Mouse (Mus musculus): ENCODE data around the gene Adat2. TPM values are rescaled to one million over a fixed set of nuclear protein-coding genes. Genes with fewer than 3 reads are reported as not detected.

The Adat2 gene
- total and polyA plus RNA-seq, 3 experiments: 10.4 to 20.6 (median 11.6) TPM

- TF ChIP-seq SMC3 (IDR thresholded peaks at IDR 0.05; ENCODE audit: low read depth, low read length) (peak; percentile 27), USF2 (conservative IDR thresholded peaks at IDR 0.05; ENCODE audit: low read depth, low read length) (no peak)
These were observed at the start of gene Adat2, which contains the start of gene Pex3 (continued) for GRCm38 (mm10) chr10:13552646-13553497.

GRCm38 (mm10) chr10:13521857-13522256 lies 30.8 kb upstream of the Adat2 start:
- no peak for DNase-seq (ENCODE audit: extremely low read depth)
- Histone ChIP-seq H3K4me2 (ENCODE audit: insufficient read depth, low read depth, poor library complexity, severe bottlenecking) (no peak overlapping the region), H3K4me3 (replicated peaks in 1 of 3; ENCODE audit: low read depth in 2 of 3, low read length in 2 of 3, poor library complexity in 1 of 3) (no peak overlapping the region)

GRCm38 (mm10) chr10:13528155-13528554 lies 24.5 kb upstream of the Adat2 start:
- no peak for DNase-seq (ENCODE audit: extremely low read depth)
- Histone ChIP-seq H3K4me2 (ENCODE audit: insufficient read depth, low read depth, poor library complexity, severe bottlenecking) (no peak overlapping the region), H3K9ac (ENCODE audit: insufficient read depth, low read depth) (no peak overlapping the region), H3K4me1 (ENCODE audit: control insufficient read depth in 1 of 2, insufficient read depth in 2 of 2) (no peaks in the 10 kb centered on the region), H3K79me2 (replicated peaks; ENCODE audit: control insufficient read depth, extremely low read depth, insufficient read depth, poor library complexity, severe bottlenecking) (no peaks in the 10 kb centered on the region), H3K9me3 (replicated peaks; ENCODE audit: low read length) (no peaks in the 10 kb centered on the region), H3K27ac (ENCODE audit: insufficient read depth, low read depth) (no peak overlapping the region), H3K4me3 (replicated peaks in 1 of 3; ENCODE audit: low read depth in 2 of 3, low read length in 2 of 3, poor library complexity in 1 of 3) (no peak overlapping the region), H3K27me3 (replicated peaks) (no peaks in the 10 kb centered on the region), H3K36me3 (replicated peaks in 1 of 2; ENCODE audit: control insufficient read depth in 1 of 2, insufficient read depth in 1 of 2, low read length in 1 of 2) (peaks cover 27 to 53% of the 10 kb centered on the region in 2 experiments)
- in situ Hi-C loops (cut with MboI; ENCODE audit: low pct_ligation_motif_present, low pct_unique_long_range_greater_than_20kb, low sequenced_read_pairs) (no loop called here), dilution Hi-C loops (cut with MboI; ENCODE audit: extremely low pct_ligation_motif_present, extremely low pct_unique_long_range_greater_than_20kb, low sequenced_read_pairs) (no loop called here)
- TF ChIP-seq ZNF384 (IDR thresholded peaks at IDR 0.05; ENCODE audit: low read depth, low read length) (no peak), TCF12 (IDR thresholded peaks at IDR 0.05; ENCODE audit: low read depth, low read length) (no peak), MYC (IDR thresholded peaks at IDR 0.05; ENCODE audit: low read depth, low read length) (no peak), MAFK (IDR thresholded peaks at IDR 0.05; ENCODE audit: insufficient replicate concordance, low read length) (no peak), NELFE (IDR thresholded peaks at IDR 0.05; ENCODE audit: low read depth, low read length) (no peak)

More at GRCm38 (mm10) chr10:13521857-13522256, 30.8 kb upstream of the Adat2 start:
- in situ Hi-C loops (cut with MboI; ENCODE audit: low pct_ligation_motif_present, low pct_unique_long_range_greater_than_20kb, low sequenced_read_pairs) (no loop called here), dilution Hi-C loops (cut with MboI; ENCODE audit: extremely low pct_ligation_motif_present, extremely low pct_unique_long_range_greater_than_20kb, low sequenced_read_pairs) (no loop called here)
- H3K36me3 ChIP-seq (replicated peaks in 1 of 2; ENCODE audit: control insufficient read depth in 1 of 2, insufficient read depth in 1 of 2, low read length in 1 of 2): peaks cover 4 to 16% of the 10 kb centered on the region in 2 experiments
- no peaks in the 10 kb centered on the region for H3K4me1 ChIP-seq (ENCODE audit: control insufficient read depth in 1 of 2, insufficient read depth in 2 of 2)
- H3K9ac ChIP-seq (ENCODE audit: insufficient read depth, low read depth): no peak overlapping the region
- H3K27me3 ChIP-seq (replicated peaks): no peaks in the 10 kb centered on the region
- no peaks in the 10 kb centered on the region for H3K79me2 ChIP-seq (replicated peaks; ENCODE audit: control insufficient read depth, extremely low read depth, insufficient read depth, poor library complexity, severe bottlenecking)
- no peaks in the 10 kb centered on the region for H3K9me3 ChIP-seq (replicated peaks; ENCODE audit: low read length)
- H3K27ac ChIP-seq (ENCODE audit: insufficient read depth, low read depth): no peak overlapping the region
- TF ChIP-seq UBTF (IDR thresholded peaks at IDR 0.05; ENCODE audit: low read depth, low read length) (no peak), USF1 (IDR thresholded peaks at IDR 0.05; ENCODE audit: low read depth, low read length) (no peak), HCFC1 (IDR thresholded peaks at IDR 0.05; ENCODE audit: low read depth, low read length) (no peak), MYC (IDR thresholded peaks at IDR 0.05; ENCODE audit: low read depth, low read length) (no peak), ZKSCAN1 (IDR thresholded peaks at IDR 0.05; ENCODE audit: borderline replicate concordance, low read depth, low read length) (no peak), MEF2A (IDR thresholded peaks at IDR 0.05; ENCODE audit: borderline replicate concordance, low read depth, low read length) (no peak), SIN3A (IDR thresholded peaks at IDR 0.05; ENCODE audit: low read length) (no peak), MAZ (IDR thresholded peaks at IDR 0.05; ENCODE audit: low read depth, low read length) (no peak), RCOR1 (conservative IDR thresholded peaks at IDR 0.05; ENCODE audit: low read depth, low read length) (no peak), MAFK (IDR thresholded peaks at IDR 0.05; ENCODE audit: insufficient replicate concordance, low read length) (no peak), POLR2A (IDR thresholded peaks at IDR 0.05; ENCODE audit: low read depth, low read length) (no peak), JUN (IDR thresholded peaks at IDR 0.05; ENCODE audit: insufficient read depth, low read depth, low read length) (no peak), JUND (conservative IDR thresholded peaks at IDR 0.05; ENCODE audit: low read depth, low read length) (no peak), CHD1 (IDR thresholded peaks at IDR 0.05; ENCODE audit: low read depth, low read length) (no peak)
